Mouse (Mus musculus): ENCODE data around the gene Ankrd39.

GRCm38 (mm10) chr1:36533546-36533945 is 13.7 kb downstream of the Ankrd39 start:
- TF ChIP-seq CTCF (IDR thresholded peaks at IDR 0.05) (no peak), POLR2A (IDR thresholded peaks at IDR 0.05; ENCODE audit: insufficient read depth, low read depth, low read length) (no peak), EP300 (IDR thresholded peaks at IDR 0.05; ENCODE audit: insufficient read depth, low read depth, low read length) (no peak)
